Mouse (Mus musculus): ENCODE measurements around the gene Ttc30a2.
"Not testable (repeated sequence)": the region's sequence is repeated elsewhere in the genome, so short reads cannot be mapped to it uniquely, and the experiment has no call there.

Gene Ttc30a2

GRCm38 (mm10) chr2:75981440-75982081 is 3.6 kb upstream of the Ttc30a2 start, which contains the start of gene Ttc30a1:
Ttc30a1 (minus strand) TSS chr2:75981967.
- DNase-seq (ENCODE audit: low spot score in 2 of 2), result peak; percentile 76 to 86

- DNase-seq (ENCODE audit: low spot score in 2 of 2), result not testable (repeated sequence)
Observed at GRCm38 (mm10) chr2:75980933-75981439, 3.0 kb upstream of the Ttc30a2 start.

- not testable (repeated sequence) for DNase-seq (ENCODE audit: low spot score in 2 of 2)
Observed at GRCm38 (mm10) chr2:75976070-75976469, 1.9 kb downstream of the Ttc30a2 start.

- DNase-seq (ENCODE audit: low spot score in 2 of 2), result no peak
Observed at GRCm38 (mm10) chr2:75974131-75974530, 3.8 kb downstream of the Ttc30a2 start.

- peak; percentile 58 to 85 for DNase-seq (ENCODE audit: low spot score in 2 of 2)
Observed at GRCm38 (mm10) chr2:75964972-75965371, 13.0 kb downstream of the Ttc30a2 start.

GRCm38 (mm10) chr2:75964512-75964911 is 13.5 kb downstream of the Ttc30a2 start:
- DNase-seq (ENCODE audit: low spot score in 2 of 2), result peak in 1 of 2 experiments; percentile 54

- DNase-seq (ENCODE audit: low spot score in 2 of 2), result no peak
Observed at GRCm38 (mm10) chr2:75964051-75964450, 13.9 kb downstream of the Ttc30a2 start.

GRCm38 (mm10) chr2:75963211-75963840 is 14.6 kb downstream of the Ttc30a2 start:
- no peak for DNase-seq (ENCODE audit: low spot score in 2 of 2)

GRCm38 (mm10) chr2:75960366-75961330 is 17.3 kb downstream of the Ttc30a2 start:
- peak; percentile 13 to 45 for DNase-seq (ENCODE audit: low spot score in 2 of 2)

- no peak for DNase-seq (ENCODE audit: low spot score in 2 of 2)
Observed at GRCm38 (mm10) chr2:75959850-75960365, 18.1 kb downstream of the Ttc30a2 start.

- DNase-seq (ENCODE audit: low spot score in 2 of 2), result no peak
Observed at GRCm38 (mm10) chr2:75959183-75959849, 18.7 kb downstream of the Ttc30a2 start.

- DNase-seq (ENCODE audit: low spot score in 2 of 2), result no peak
Observed at GRCm38 (mm10) chr2:75955709-75956108, 22.3 kb downstream of the Ttc30a2 start.

GRCm38 (mm10) chr2:75953320-75953719 is 24.6 kb downstream of the Ttc30a2 start:
- no peak for DNase-seq (ENCODE audit: low spot score in 2 of 2)

- DNase-seq (ENCODE audit: low spot score in 2 of 2), result no peak
Observed at GRCm38 (mm10) chr2:75950685-75951084, 27.3 kb downstream of the Ttc30a2 start.

- peak; percentile 73 to 85 for DNase-seq (ENCODE audit: low spot score in 2 of 2)
Observed at GRCm38 (mm10) chr2:75938117-75939063, 39.6 kb downstream of the Ttc30a2 start, which contains the start of gene Ttc30b. Ttc30b (minus strand) TSS chr2:75938585.

- not testable (repeated sequence) for DNase-seq (ENCODE audit: low spot score in 2 of 2)
Observed at GRCm38 (mm10) chr2:75937520-75938116, 40.4 kb downstream of the Ttc30a2 start.

GRCm38 (mm10) chr2:75936685-75937084 is 41.3 kb downstream of the Ttc30a2 start:
- DNase-seq (ENCODE audit: low spot score in 2 of 2), result not testable (repeated sequence)

- no peak for DNase-seq (ENCODE audit: low spot score in 2 of 2)
Observed at GRCm38 (mm10) chr2:75933541-75933940, 44.4 kb downstream of the Ttc30a2 start.

GRCm38 (mm10) chr2:75930941-75931340 is 47.0 kb downstream of the Ttc30a2 start:
- DNase-seq (ENCODE audit: low spot score in 2 of 2), result peak; percentile 20 to 57
